Mouse (Mus musculus): Measurements from ENCODE around the gene Olfr110.
"Not testable (repeated sequence)": the region's sequence is repeated elsewhere in the genome, so short reads cannot be mapped to it uniquely, and the experiment has no call there.

Olfr110 gene

GRCm38 (mm10) chr17:37491930-37492518, at the start of gene Olfr110:
Gene Olfr110 (plus strand): TSS chr17:37492468.
- in situ Hi-C loops (cut with MboI, MseI), result no loop called here

GRCm38 (mm10) chr17:37445180-37445579, 47.1 kb upstream of the Olfr110 start, which contains the start of gene Olfr108:
Gene Olfr108 (plus strand): TSS chr17:37445480.
- in situ Hi-C loops (cut with MboI, MseI), result no loop called here

- in situ Hi-C loops (cut with MboI, MseI), result loop anchor here (5.0 kb wide), 1 partner anchor 51 kb away; no protein-coding TSS in a partner anchor
These were observed 33.7 kb upstream of the Olfr110 start, which contains the start of gene Olfr109 for GRCm38 (mm10) chr17:37458616-37459015. Gene Olfr109 (plus strand): TSS chr17:37458916.

- in situ Hi-C loops (cut with MboI, MseI), result no loop called here
These were observed 8.8 kb upstream of the Olfr110 start, which contains the start of gene H2-M2 for GRCm38 (mm10) chr17:37483452-37483851. Gene H2-M2 (minus strand): TSS chr17:37483552.

- in situ Hi-C loops (cut with MboI, MseI), result loop anchor here (25.0 kb wide), 1 partner anchor 1105 kb away; no protein-coding TSS in a partner anchor
These were observed 15.5 kb downstream of the Olfr110 start, which contains the start of gene Olfr111 for GRCm38 (mm10) chr17:37507730-37508129. Gene Olfr111 (plus strand): TSS chr17:37508030.

- in situ Hi-C loops (cut with MboI, MseI), result loop anchor here (25.0 kb wide), 1 partner anchor 1088 kb away; no protein-coding TSS in a partner anchor
These were observed 32.3 kb downstream of the Olfr110 start for GRCm38 (mm10) chr17:37524612-37525011.

- in situ Hi-C loops (cut with MboI, MseI), result not testable (repeated sequence)
These were observed 33.2 kb downstream of the Olfr110 start for GRCm38 (mm10) chr17:37525427-37525826.

- in situ Hi-C loops (cut with MboI, MseI), result no loop called here
These were observed 42.9 kb downstream of the Olfr110 start for GRCm38 (mm10) chr17:37535173-37535572.

- in situ Hi-C loops (cut with MboI, MseI), result not testable (repeated sequence)
These were observed 46.1 kb downstream of the Olfr110 start for GRCm38 (mm10) chr17:37538416-37538815.

- in situ Hi-C loops (cut with MboI, MseI), result no loop called here
These were observed 49.3 kb downstream of the Olfr110 start for GRCm38 (mm10) chr17:37541454-37542119.

GRCm38 (mm10) chr17:37543800-37544435, 51.6 kb downstream of the Olfr110 start:
- in situ Hi-C loops (cut with MboI, MseI), result no loop called here
